Mouse (Mus musculus): ENCODE measurements around the gene Card6. TPM values are rescaled to one million over a fixed set of nuclear protein-coding genes. Genes with fewer than 3 reads are reported as not detected.

Gene Card6
- polyA plus RNA-seq, 1 experiment = 2.6 TPM

GRCm38 (mm10) chr15:5081235-5081634, 27.1 kb downstream of the Card6 start:
- Histone ChIP-seq H3K36me3 (ENCODE audit: control insufficient read depth, insufficient read depth, low read length) (no peaks in the 10 kb centered on the region), H3K4me1 (ENCODE audit: control insufficient read depth, insufficient read depth, low read length) (no peaks in the 10 kb centered on the region), H3K27ac (ENCODE audit: insufficient read depth, low read depth, low read length) (no peak overlapping the region), H3K27me3 (replicated peaks; ENCODE audit: control insufficient read depth, insufficient read depth, low read length) (no peaks in the 10 kb centered on the region), H3K4me3 (ENCODE audit: insufficient read depth, low read depth, low read length) (no peak overlapping the region)
- TF ChIP-seq CTCF (conservative IDR thresholded peaks at IDR 0.05; ENCODE audit: insufficient read depth, insufficient read length, low read depth, low read length) = no peak
- no peak for DNase-seq
- 90% methylated on average over 1 of the region's 1 CpGs for WGBS

DNA sequence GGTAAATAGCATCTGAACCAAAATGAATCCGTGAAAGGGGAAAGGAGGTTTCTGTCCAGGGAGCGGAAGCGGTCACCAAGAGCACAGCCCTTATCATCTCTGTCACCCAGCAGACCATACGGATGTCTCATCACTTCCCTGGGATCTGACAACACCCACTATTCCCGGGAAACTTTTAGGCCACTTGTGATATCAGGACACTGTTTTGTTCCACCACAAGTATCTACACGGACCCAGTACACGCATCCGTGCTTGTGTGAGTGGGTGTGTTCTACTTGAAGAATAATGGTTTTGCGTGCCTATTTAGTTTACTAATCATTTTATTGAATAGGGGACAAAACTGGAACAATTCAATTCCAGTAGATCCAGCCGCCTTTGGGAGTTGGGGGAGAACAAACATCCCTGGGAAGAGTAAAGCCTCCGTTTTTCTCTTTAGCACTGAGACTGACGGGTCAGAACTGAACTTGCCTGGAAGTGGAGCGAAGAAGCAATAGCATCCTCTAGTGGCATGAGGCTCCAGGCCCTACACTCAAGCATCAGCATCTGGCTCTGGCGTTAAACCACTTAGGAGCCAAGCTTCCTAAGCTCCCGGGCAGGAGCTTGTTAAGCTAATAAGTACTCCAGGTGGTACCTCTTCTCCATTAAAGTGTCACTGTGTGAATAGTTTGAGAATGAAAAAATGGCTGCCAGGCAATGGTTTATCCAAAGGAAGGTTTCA, 39.4 kb downstream of the Card6 start:
- peak; percentile 76 for TF ChIP-seq CTCF (conservative IDR thresholded peaks at IDR 0.05; ENCODE audit: insufficient read depth, insufficient read length, low read depth, low read length)
- TF ChIP-seq POLR2A (IDR thresholded peaks at IDR 0.05; ENCODE audit: low read depth, low read length) = no peak
- no peaks in the 10 kb centered on the region for H3K27me3 ChIP-seq (replicated peaks; ENCODE audit: control insufficient read depth, insufficient read depth, low read length)
- H3K4me1 ChIP-seq (ENCODE audit: control insufficient read depth, insufficient read depth, low read length) = no peaks in the 10 kb centered on the region
- no peak overlapping the region for H3K27ac ChIP-seq (ENCODE audit: insufficient read depth, low read depth, low read length)
- no peak overlapping the region for H3K4me3 ChIP-seq (ENCODE audit: insufficient read depth, low read depth, low read length)
- 56% methylated on average over 15 of the region's 15 CpGs for WGBS
- H3K36me3 ChIP-seq (ENCODE audit: control insufficient read depth, insufficient read depth, low read length) = no peaks in the 10 kb centered on the region
- peak; percentile 60 for DNase-seq

- Histone ChIP-seq H3K4me1 (ENCODE audit: control insufficient read depth, insufficient read depth, low read length) (no peaks in the 10 kb centered on the region), H3K4me3 (ENCODE audit: insufficient read depth, low read depth, low read length) (no peak within 1 kb of the TSS), H3K27me3 (replicated peaks; ENCODE audit: control insufficient read depth, insufficient read depth, low read length) (no peaks in the 10 kb centered on the region), H3K36me3 (ENCODE audit: control insufficient read depth, insufficient read depth, low read length) (no peaks in the 10 kb centered on the region), H3K27ac (ENCODE audit: insufficient read depth, low read depth, low read length) (no peak within 1 kb of the TSS)
- TF ChIP-seq CTCF (conservative IDR thresholded peaks at IDR 0.05; ENCODE audit: insufficient read depth, insufficient read length, low read depth, low read length) (no peak), POLR2A (IDR thresholded peaks at IDR 0.05; ENCODE audit: low read depth, low read length) (no peak)
- DNase-seq = peak; percentile 61
These were observed 44.7 kb downstream of the Card6 start, which contains the start of gene C7 for GRCm38 (mm10) chr15:5063635-5064034. Gene C7 (minus strand): TSS chr15:5063740.

Other genes starting within 250 kb of the Card6 start
- gene Mroh2b, start 209.8 kb downstream of the Card6 start, polyA plus RNA-seq (2012; rRNA removed) = 0.05 TPM in 2 replicates
- gene C7, start 44.8 kb downstream of the Card6 start, polyA plus RNA-seq (2012; rRNA removed) = 2.2 and 2.3 TPM in 2 replicates
- gene Rpl37, start 8.1 kb upstream of the Card6 start, polyA plus RNA-seq (2012; rRNA removed) = 663 and 821 TPM in 2 replicates
- 5.3 and 6.5 TPM in 2 replicates for gene Prkaa1, start 35.3 kb upstream of the Card6 start, polyA plus RNA-seq (2012; rRNA removed)
- gene Ttc33, start 77.0 kb upstream of the Card6 start, polyA plus RNA-seq (2012; rRNA removed) = 9.6 and 14.2 TPM in 2 replicates
- 5.6 and 5.7 TPM in 2 replicates for gene Ptger4, start 135.6 kb upstream of the Card6 start, polyA plus RNA-seq (2012; rRNA removed)

Data from kidney, adult 2 months (tissue).